7 mouse cellular contexts compared by ENCODE assay signal in the genomic region with DNA sequence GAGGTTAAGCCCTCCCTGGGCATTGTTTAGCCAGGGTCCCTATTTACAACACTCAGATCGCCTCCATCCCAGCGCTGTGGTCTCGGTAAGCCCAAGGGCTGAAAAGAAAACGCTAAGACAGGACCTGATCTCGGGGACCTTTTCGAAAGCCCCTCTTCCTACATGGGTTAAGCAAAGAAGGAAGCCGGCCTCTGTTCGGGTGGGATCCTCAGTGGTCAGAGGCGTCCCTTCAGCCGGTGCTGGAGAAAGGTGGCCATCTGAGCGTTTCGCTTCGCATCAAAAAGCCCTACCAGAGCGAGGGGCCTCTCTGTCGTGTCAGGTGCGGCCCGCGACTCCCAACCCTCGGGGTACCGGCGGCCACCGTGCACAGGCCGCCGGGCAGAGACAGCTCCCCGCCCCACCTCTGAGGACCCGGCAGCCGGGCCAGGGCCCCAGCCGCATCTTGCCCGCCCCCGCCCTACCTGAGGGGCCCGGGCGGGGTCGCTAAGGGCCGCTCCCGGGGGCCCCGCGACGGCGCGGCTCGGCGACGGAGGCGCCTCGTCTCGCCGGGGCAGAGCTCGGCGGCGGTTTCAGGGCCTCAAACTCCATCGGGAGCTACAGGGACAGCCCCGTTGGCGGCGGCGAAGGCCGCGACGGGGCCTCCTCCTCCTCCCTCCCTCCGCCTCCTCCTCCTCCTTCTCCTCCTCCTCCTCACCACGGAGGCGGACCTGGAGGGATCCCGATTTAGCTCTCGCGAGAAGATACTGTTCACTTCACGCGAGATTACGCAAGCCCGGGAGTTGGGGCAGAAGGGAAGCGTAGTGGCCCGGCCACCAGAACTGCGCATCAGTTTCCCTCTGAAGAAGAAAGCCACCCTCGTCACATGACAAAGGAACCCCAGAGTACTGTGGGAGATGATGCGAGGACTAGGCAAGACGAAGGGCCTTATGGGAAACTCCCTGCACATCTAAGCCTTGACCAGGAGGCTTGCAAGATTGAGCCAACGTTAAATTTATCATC. TPM values are rescaled to one million over a fixed set of nuclear protein-coding genes. Genes with fewer than 3 reads are reported as not detected.
DNase-seq lines count a peak whose midpoint lies in the region; ATAC-seq lines count a peak whose summit lies in the region.

TSS of gene Rc3h2 (minus strand) at position 598 of the 999 bp plus-strand sequence.

- H3K4me1 ChIP-seq in embryonic facial prominence, embryonic 11.5 days (ENCODE audit: control insufficient read depth, insufficient read depth, low read length): no peaks in the 10 kb centered on the region
- peaks cover 8% of the 10 kb centered on the region for H3K4me1 ChIP-seq in limb, embryonic 10.5 days
- H3K4me1 ChIP-seq in midbrain, embryonic 13.5 days (replicated peaks): peaks cover 18% of the 10 kb centered on the region

- H3K9me3 ChIP-seq in embryonic facial prominence, embryonic 11.5 days (replicated peaks; ENCODE audit: control insufficient read depth, low read length): no peaks in the 10 kb centered on the region
- no peaks in the 10 kb centered on the region for H3K9me3 ChIP-seq in limb, embryonic 10.5 days (replicated peaks)
- H3K9me3 ChIP-seq in midbrain, embryonic 13.5 days: no peaks in the 10 kb centered on the region

- peak; percentile 95 for ATAC-seq in embryonic facial prominence, embryonic 11.5 days (replicated peaks; ENCODE audit: insufficient number of reproducible peaks, low FRiP score, low TSS enrichment, low read depth)
- ATAC-seq in granulocyte monocyte progenitor cell, adult 5-6 weeks (replicated peaks; ENCODE audit: poor library complexity, severe bottlenecking): peak; percentile 99
- ATAC-seq in midbrain, embryonic 13.5 days: peak; percentile 99

- no peaks in the 10 kb centered on the region for H3K36me3 ChIP-seq in embryonic facial prominence, embryonic 11.5 days (replicated peaks; ENCODE audit: control insufficient read depth, insufficient read depth, low read depth, low read length)
- peaks cover 13% of the 10 kb centered on the region for H3K36me3 ChIP-seq in limb, embryonic 10.5 days
- H3K36me3 ChIP-seq in midbrain, embryonic 13.5 days: peaks cover 4% of the 10 kb centered on the region; the same call in 1 of the 2 replicates

- peak; percentile 97 for DNase-seq in adrenal gland, postnatal 14 days
- DNase-seq in embryonic facial prominence, embryonic 11.5 days (ENCODE audit: low spot score): peak; percentile 97
- DNase-seq in kidney, adult 11 months: peak; percentile 94
- peak; percentile 93 for DNase-seq in limb, embryonic 10.5 days (ENCODE audit: low spot score)
- peak; percentile 91 for DNase-seq in spleen, adult 12 weeks (ENCODE audit: low spot score)

- peak within 1 kb of the TSS; percentile 97 for H3K4me3 ChIP-seq in embryonic facial prominence, embryonic 11.5 days (ENCODE audit: low read depth, low read length)
- peak within 1 kb of the TSS; percentile 97 for H3K4me3 ChIP-seq in limb, embryonic 10.5 days
- peak within 1 kb of the TSS; percentile 86 for H3K4me3 ChIP-seq in midbrain, embryonic 13.5 days (replicated peaks)

- peak within 1 kb of the TSS; percentile 64 for H3K4me2 ChIP-seq in embryonic facial prominence, embryonic 11.5 days (ENCODE audit: low read depth, low read length)
- peak within 1 kb of the TSS; percentile 71 for H3K4me2 ChIP-seq in midbrain, embryonic 13.5 days (replicated peaks)

- peak within 1 kb of the TSS; percentile 99 for H3K9ac ChIP-seq in embryonic facial prominence, embryonic 11.5 days (replicated peaks; ENCODE audit: low read length)
- H3K9ac ChIP-seq in midbrain, embryonic 13.5 days (replicated peaks): peak within 1 kb of the TSS; percentile 96

- no peaks in the 10 kb centered on the region for H3K27me3 ChIP-seq in embryonic facial prominence, embryonic 11.5 days (ENCODE audit: control insufficient read depth, insufficient read depth, low read length)
- no peaks in the 10 kb centered on the region for H3K27me3 ChIP-seq in limb, embryonic 10.5 days (ENCODE audit: low read depth, poor library complexity, severe bottlenecking)
- no peaks in the 10 kb centered on the region for H3K27me3 ChIP-seq in midbrain, embryonic 13.5 days

- peak within 1 kb of the TSS; percentile 93 for H3K27ac ChIP-seq in embryonic facial prominence, embryonic 11.5 days (replicated peaks; ENCODE audit: low read depth, low read length)
- peak within 1 kb of the TSS; percentile 99 for H3K27ac ChIP-seq in limb, embryonic 10.5 days
- H3K27ac ChIP-seq in midbrain, embryonic 13.5 days: peak within 1 kb of the TSS; percentile 98

- under 1% methylated on average over 65 of the region's 75 CpGs for WGBS in embryonic facial prominence, embryonic 11.5 days
- under 1% methylated on average over 65 of the region's 75 CpGs for WGBS in limb, embryonic 10.5 days
- under 1% methylated on average over 66 of the region's 75 CpGs for WGBS in midbrain, embryonic 13.5 days

RNA-seq across cellular contexts. Expression of gene Rc3h2, which starts in this region (rescaled TPM):
- total RNA-seq in adrenal gland, postnatal 14 days (2021): 41.5 and 43.7 TPM in 2 replicates
- 14.0 and 16.2 TPM in 2 replicates for polyA plus RNA-seq in embryonic facial prominence, embryonic 11.5 days (2014; fragmentation: Nextera tagmentation; extraction: Ambion mirVana)
- total RNA-seq in granulocyte monocyte progenitor cell, adult 5-6 weeks (2014; fragmentation: Nextera tagmentation): 27.2 and 33.1 TPM in 2 replicates
- 28.5 and 28.9 TPM in 2 replicates for total RNA-seq in granulocyte monocyte progenitor cell, adult 5-6 weeks (2017)
- 15.1 and 18.6 TPM in 2 replicates for polyA plus RNA-seq in limb, embryonic 10.5 days (2016; fragmentation: Nextera tagmentation; extraction: Ambion mirVana)
- 26.1 and 28.0 TPM in 2 replicates for polyA plus RNA-seq in midbrain, embryonic 13.5 days (2015; fragmentation: Nextera tagmentation; extraction: Ambion mirVana)

Comparison
In these comparisons a context has a peak if more than half of its experiments do, and no peak if none do; other contexts are left out.
1. Peak in every context shown above with its lines: DNase-seq, ATAC-seq, H3K4me3 ChIP-seq and H3K27ac ChIP-seq.